Mouse (Mus musculus): Measurements from ENCODE around the gene Cdc37. TPM values are rescaled to one million over a fixed set of nuclear protein-coding genes. Genes with fewer than 3 reads are reported as not detected.
"Not testable (repeated sequence)": the region's sequence is repeated elsewhere in the genome, so short reads cannot be mapped to it uniquely, and the experiment has no call there.

The Cdc37 gene
- polyA plus RNA-seq (2015; fragmentation: Nextera tagmentation; extraction: Ambion mirVana), result 215 and 226 TPM in 2 replicates

GRCm38 (mm10) chr9:21149654-21150419 lies at the start of gene Cdc37:
Gene Cdc37, minus strand, starts transcription at chr9:21149982.
- Histone ChIP-seq H3K9ac (peak within 1 kb of the TSS; percentile 85), H3K4me3 (peak within 1 kb of the TSS; percentile 86), H3K9me3 (no peaks in the 10 kb centered on the region), H3K27ac (peak within 1 kb of the TSS; percentile 79), H3K36me3 (replicated peaks) (peaks cover 6% of the 10 kb centered on the region; the same call in 1 of the 2 replicates), H3K4me1 (peaks cover 37% of the 10 kb centered on the region), H3K27me3 (replicated peaks) (0 out of 2 replicates have a peak, but pooled peaks cover 6% of the 10 kb centered on the region), H3K4me2 (peak within 1 kb of the TSS; percentile 89)
- WGBS, result 2% methylated on average over 56 of the region's 56 CpGs
- ATAC-seq (replicated peaks), result peak; percentile 97

- H3K36me3 ChIP-seq (replicated peaks), result 0 out of 2 replicates have a peak, but pooled peaks cover 3% of the 10 kb centered on the region
- no peak overlapping the region; the same call in 1 of the 2 replicates for H3K4me3 ChIP-seq
- H3K4me1 ChIP-seq, result peaks cover 32% of the 10 kb centered on the region
- peak overlapping the region; percentile 85; the same call in 1 of the 2 replicates for H3K4me2 ChIP-seq
- H3K27ac ChIP-seq, result no peak overlapping the region
- H3K9me3 ChIP-seq, result no peaks in the 10 kb centered on the region
- ATAC-seq (replicated peaks), result no peak
- H3K9ac ChIP-seq, result no peak overlapping the region
- H3K27me3 ChIP-seq (replicated peaks), result no peaks in the 10 kb centered on the region
- 89% methylated on average over 3 of the region's 3 CpGs for WGBS
Observed at GRCm38 (mm10) chr9:21198960-21199359, 49.2 kb upstream of the Cdc37 start.

GRCm38 (mm10) chr9:21197981-21198380 lies 48.2 kb upstream of the Cdc37 start:
- H3K27me3 ChIP-seq (replicated peaks), result no peaks in the 10 kb centered on the region
- 10% methylated on average over 4 of the region's 4 CpGs for WGBS
- peaks cover 32% of the 10 kb centered on the region for H3K4me1 ChIP-seq
- peak; percentile 86 for ATAC-seq (replicated peaks)
- no peaks in the 10 kb centered on the region for H3K9me3 ChIP-seq
- peak overlapping the region; percentile 87 for H3K9ac ChIP-seq
- peak overlapping the region; percentile 85 for H3K4me2 ChIP-seq
- H3K4me3 ChIP-seq, result peak overlapping the region; percentile 87
- 0 out of 2 replicates have a peak, but pooled peaks cover 3% of the 10 kb centered on the region for H3K36me3 ChIP-seq (replicated peaks)
- H3K27ac ChIP-seq, result peak overlapping the region; percentile 79

- no peaks in the 10 kb centered on the region for H3K9me3 ChIP-seq
- 14% methylated on average over 18 of the region's 19 CpGs for WGBS
- peak; percentile 83 for ATAC-seq (replicated peaks)
- H3K27me3 ChIP-seq (replicated peaks), result no peaks in the 10 kb centered on the region
- peaks cover 32% of the 10 kb centered on the region for H3K4me1 ChIP-seq
- H3K9ac ChIP-seq, result peak overlapping the region; percentile 87
- H3K4me2 ChIP-seq, result peak overlapping the region; percentile 85
- 0 out of 2 replicates have a peak, but pooled peaks cover 3% of the 10 kb centered on the region for H3K36me3 ChIP-seq (replicated peaks)
- H3K4me3 ChIP-seq, result peak overlapping the region; percentile 87
- H3K27ac ChIP-seq, result peak overlapping the region; percentile 79
Observed at GRCm38 (mm10) chr9:21196521-21197433, 47.0 kb upstream of the Cdc37 start.

GRCm38 (mm10) chr9:21195736-21196505 lies 46.1 kb upstream of the Cdc37 start:
- WGBS, result 53% methylated on average over 7 of the region's 7 CpGs
- not testable (repeated sequence) for H3K9me3 ChIP-seq; H3K36me3 ChIP-seq (replicated peaks); H3K27me3 ChIP-seq (replicated peaks); H3K9ac ChIP-seq
- Histone ChIP-seq H3K4me2 (peak overlapping the region; percentile 85), H3K4me1 (peaks cover 32% of the 10 kb centered on the region), H3K4me3 (peak overlapping the region; percentile 87), H3K27ac (peak overlapping the region; percentile 79; the same call in 1 of the 2 replicates)
- ATAC-seq (replicated peaks), result 0 out of 2 replicates have a peak, but pooled peaks have one; percentile 10

- H3K4me2 ChIP-seq, result no peak overlapping the region
- no peak for ATAC-seq (replicated peaks)
- WGBS, result 73% methylated on average over 4 of the region's 4 CpGs
Observed at GRCm38 (mm10) chr9:21194787-21195493, 45.2 kb upstream of the Cdc37 start.

GRCm38 (mm10) chr9:21193786-21194185 lies 44.0 kb upstream of the Cdc37 start:
- no peak overlapping the region for H3K4me3 ChIP-seq
- no peak overlapping the region for H3K9ac ChIP-seq
- H3K9me3 ChIP-seq, result no peaks in the 10 kb centered on the region
- H3K36me3 ChIP-seq (replicated peaks), result no peaks in the 10 kb centered on the region
- WGBS, result 90% methylated on average over 3 of the region's 3 CpGs
- H3K4me2 ChIP-seq, result no peak overlapping the region
- no peaks in the 10 kb centered on the region for H3K27me3 ChIP-seq (replicated peaks)
- no peak for ATAC-seq (replicated peaks)
- H3K4me1 ChIP-seq, result peaks cover 29% of the 10 kb centered on the region
- no peak overlapping the region for H3K27ac ChIP-seq

More at GRCm38 (mm10) chr9:21194787-21195493, 45.2 kb upstream of the Cdc37 start:
- Histone ChIP-seq H3K4me1 (peaks cover 32% of the 10 kb centered on the region), H3K27me3 (replicated peaks) (no peaks in the 10 kb centered on the region), H3K4me3 (no peak overlapping the region), H3K9me3 (no peaks in the 10 kb centered on the region), H3K27ac (no peak overlapping the region), H3K36me3 (replicated peaks) (no peaks in the 10 kb centered on the region), H3K9ac (no peak overlapping the region)

- Histone ChIP-seq H3K36me3 (replicated peaks) (no peaks in the 10 kb centered on the region), H3K9me3 (no peaks in the 10 kb centered on the region), H3K27ac (no peak overlapping the region), H3K4me3 (no peak overlapping the region), H3K4me2 (no peak overlapping the region), H3K9ac (no peak overlapping the region), H3K4me1 (peaks cover 3% of the 10 kb centered on the region), H3K27me3 (replicated peaks) (no peaks in the 10 kb centered on the region)
- no peak for ATAC-seq (replicated peaks)
- 67% methylated on average over 3 of the region's 3 CpGs for WGBS
Observed at GRCm38 (mm10) chr9:21190670-21191069, 40.9 kb upstream of the Cdc37 start.

- peaks cover under 1% of the 10 kb centered on the region; the same call in 1 of the 2 replicates for H3K27me3 ChIP-seq (replicated peaks)
- no peaks in the 10 kb centered on the region for H3K4me1 ChIP-seq
- no peaks in the 10 kb centered on the region for H3K36me3 ChIP-seq (replicated peaks)
- H3K9ac ChIP-seq, result no peak overlapping the region
- no peaks in the 10 kb centered on the region for H3K9me3 ChIP-seq
- no peak for ATAC-seq (replicated peaks)
- H3K27ac ChIP-seq, result no peak overlapping the region
- no peak overlapping the region for H3K4me2 ChIP-seq
- WGBS, result 49% methylated on average over 7 of the region's 7 CpGs
- H3K4me3 ChIP-seq, result no peak overlapping the region
Observed at GRCm38 (mm10) chr9:21189905-21190304, 40.1 kb upstream of the Cdc37 start.

- Histone ChIP-seq H3K9ac (no peak overlapping the region), H3K36me3 (replicated peaks) (no peaks in the 10 kb centered on the region), H3K27me3 (replicated peaks) (peaks cover 23% of the 10 kb centered on the region), H3K4me3 (no peak overlapping the region), H3K27ac (no peak overlapping the region), H3K9me3 (no peaks in the 10 kb centered on the region), H3K4me1 (peaks cover 4% of the 10 kb centered on the region; the same call in 1 of the 2 replicates), H3K4me2 (no peak overlapping the region)
- WGBS, result 91% methylated on average over 5 of the region's 5 CpGs
- no peak for ATAC-seq (replicated peaks)
Observed at GRCm38 (mm10) chr9:21185436-21185835, 35.7 kb upstream of the Cdc37 start.

GRCm38 (mm10) chr9:21184733-21185132 lies 35.0 kb upstream of the Cdc37 start:
- H3K4me3 ChIP-seq, result no peak overlapping the region
- H3K36me3 ChIP-seq (replicated peaks), result no peaks in the 10 kb centered on the region
- no peaks in the 10 kb centered on the region for H3K9me3 ChIP-seq
- no peak overlapping the region for H3K4me2 ChIP-seq
- peaks cover 23% of the 10 kb centered on the region for H3K27me3 ChIP-seq (replicated peaks)
- 49% methylated on average over 2 of the region's 2 CpGs for WGBS
- H3K4me1 ChIP-seq, result peaks cover 4% of the 10 kb centered on the region; the same call in 1 of the 2 replicates
- H3K27ac ChIP-seq, result no peak overlapping the region
- ATAC-seq (replicated peaks), result no peak
- H3K9ac ChIP-seq, result no peak overlapping the region
